Mouse (Mus musculus): ENCODE results near the gene Tacr2. TPM values are rescaled to one million over a fixed set of nuclear protein-coding genes. Genes with fewer than 3 reads are reported as not detected.

Gene Tacr2
- total RNA-seq, 1 experiment from 2014 or later, result not detected

GRCm38 (mm10) chr10:62283206-62283792, 31.1 kb downstream of the Tacr2 start:
- no peak for ATAC-seq (ENCODE audit: extremely low read depth, insufficient number of reproducible peaks, low FRiP score, poor library complexity, severe bottlenecking)

- no peak for ATAC-seq (ENCODE audit: extremely low read depth, insufficient number of reproducible peaks, low FRiP score, poor library complexity, severe bottlenecking)
These were observed 35.4 kb downstream of the Tacr2 start for GRCm38 (mm10) chr10:62287460-62288124.

- no peak for ATAC-seq (ENCODE audit: extremely low read depth, insufficient number of reproducible peaks, low FRiP score, poor library complexity, severe bottlenecking)
These were observed 41.9 kb downstream of the Tacr2 start for GRCm38 (mm10) chr10:62294112-62294511.

GRCm38 (mm10) chr10:62296086-62296872, 44.0 kb downstream of the Tacr2 start:
- no peak for ATAC-seq (ENCODE audit: extremely low read depth, insufficient number of reproducible peaks, low FRiP score, poor library complexity, severe bottlenecking)

- ATAC-seq (ENCODE audit: extremely low read depth, insufficient number of reproducible peaks, low FRiP score, poor library complexity, severe bottlenecking), result no peak
These were observed 48.0 kb downstream of the Tacr2 start for GRCm38 (mm10) chr10:62300006-62300827.

- ATAC-seq (ENCODE audit: extremely low read depth, insufficient number of reproducible peaks, low FRiP score, poor library complexity, severe bottlenecking), result no peak
These were observed 52.9 kb downstream of the Tacr2 start for GRCm38 (mm10) chr10:62305090-62305489.

GRCm38 (mm10) chr10:62306483-62306882, 54.2 kb downstream of the Tacr2 start:
- ATAC-seq (ENCODE audit: extremely low read depth, insufficient number of reproducible peaks, low FRiP score, poor library complexity, severe bottlenecking), result no peak

GRCm38 (mm10) chr10:62308896-62309491, 56.8 kb downstream of the Tacr2 start:
- no peak for ATAC-seq (ENCODE audit: extremely low read depth, insufficient number of reproducible peaks, low FRiP score, poor library complexity, severe bottlenecking)

- ATAC-seq (ENCODE audit: extremely low read depth, insufficient number of reproducible peaks, low FRiP score, poor library complexity, severe bottlenecking), result no peak
These were observed 57.4 kb downstream of the Tacr2 start for GRCm38 (mm10) chr10:62309593-62309992.

- no peak for ATAC-seq (ENCODE audit: extremely low read depth, insufficient number of reproducible peaks, low FRiP score, poor library complexity, severe bottlenecking)
These were observed 58.2 kb downstream of the Tacr2 start for GRCm38 (mm10) chr10:62310259-62311039.

- ATAC-seq (ENCODE audit: extremely low read depth, insufficient number of reproducible peaks, low FRiP score, poor library complexity, severe bottlenecking), result no peak
These were observed 59.2 kb downstream of the Tacr2 start for GRCm38 (mm10) chr10:62311464-62311863.

- ATAC-seq (ENCODE audit: extremely low read depth, insufficient number of reproducible peaks, low FRiP score, poor library complexity, severe bottlenecking), result no peak
These were observed 60.9 kb downstream of the Tacr2 start for GRCm38 (mm10) chr10:62313140-62313539.

GRCm38 (mm10) chr10:62313885-62314424, 61.7 kb downstream of the Tacr2 start:
- no peak for ATAC-seq (ENCODE audit: extremely low read depth, insufficient number of reproducible peaks, low FRiP score, poor library complexity, severe bottlenecking)

Other genes starting within 250 kb of the Tacr2 start
- gene Neurog3, start 119.3 kb upstream of the Tacr2 start, total RNA-seq (2017), result not detected in 2 replicates
- gene Fam241b, start 108.5 kb upstream of the Tacr2 start, total RNA-seq (2017), result not detected in 2 replicates
- gene Tspan15, start 21.2 kb upstream of the Tacr2 start, total RNA-seq (2017), result 0.23 TPM in 1 of 2 replicates, not detected in the other
- gene Hk1, start 127.5 kb downstream of the Tacr2 start, total RNA-seq (2017), result 37.8 and 43.8 TPM in 2 replicates
- not detected in 2 replicates for gene Hkdc1, start 170.1 kb downstream of the Tacr2 start, total RNA-seq (2017)
- gene 4930507D05Rik, start 197.1 kb downstream of the Tacr2 start, total RNA-seq (2017), result 0.23 TPM in 1 of 2 replicates, not detected in the other
- 15.5 and 17.5 TPM in 2 replicates for gene Supv3l1, start 197.3 kb downstream of the Tacr2 start, total RNA-seq (2017)
- 54.8 and 64.8 TPM in 2 replicates for gene Vps26a, start 234.4 kb downstream of the Tacr2 start, total RNA-seq (2017)

Data from neutrophil, adult 5-6 weeks (primary cell).